Mouse (Mus musculus): ENCODE measurements at regions not wholly inside any gene's neighbourhood (a gene's known extent, or its start where the extent isn't known, plus 50 kb on each side); places are given as distances from the start of the nearest gene placed in this dataset.

DNA sequence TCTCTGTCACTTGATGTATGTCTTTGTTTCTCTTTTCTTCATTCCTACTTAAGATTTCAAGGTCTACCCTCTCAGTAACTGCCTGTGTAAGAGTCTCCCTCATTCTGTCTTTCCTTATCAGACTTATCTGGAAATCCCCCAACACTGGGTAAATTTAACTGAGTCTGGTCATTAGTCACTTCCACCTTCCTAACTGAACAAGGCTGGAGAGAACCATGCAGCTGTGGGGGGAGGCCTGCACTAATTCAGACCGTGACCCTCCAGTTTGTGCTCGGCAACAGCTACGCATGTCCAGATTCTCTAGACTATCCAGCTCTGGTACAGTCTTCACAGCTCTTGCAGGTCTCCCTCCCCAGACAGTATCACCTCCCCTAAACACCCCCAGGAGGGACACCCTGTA, 103.3 kb downstream of the Prox1 start:
- H3K27me3 ChIP-seq (ENCODE audit: insufficient read depth, low read length), result no peaks in the 10 kb centered on the region
- no peaks in the 10 kb centered on the region for H3K4me1 ChIP-seq (ENCODE audit: insufficient read depth, low read length)
- H3K9ac ChIP-seq (replicated peaks; ENCODE audit: low read length, poor library complexity, severe bottlenecking), result no peak overlapping the region
- H3K9me3 ChIP-seq (ENCODE audit: low read length), result no peaks in the 10 kb centered on the region
- TF ChIP-seq CTCF (IDR thresholded peaks at IDR 0.05), result no peak
- ATAC-seq (ENCODE audit: low FRiP score) (no peak), DNase-seq (ENCODE audit: low spot score) (no peak)
- WGBS, result 83% methylated on average over 3 of the region's 3 CpGs
- H3K27ac ChIP-seq (ENCODE audit: low read depth, low read length), result no peak overlapping the region
- H3K36me3 ChIP-seq (ENCODE audit: insufficient read depth, low read length), result no peaks in the 10 kb centered on the region
- H3K4me3 ChIP-seq (ENCODE audit: low read depth, low read length), result no peak overlapping the region
- no peak overlapping the region for H3K4me2 ChIP-seq (ENCODE audit: low read depth, low read length, poor library complexity, severe bottlenecking)

DNA sequence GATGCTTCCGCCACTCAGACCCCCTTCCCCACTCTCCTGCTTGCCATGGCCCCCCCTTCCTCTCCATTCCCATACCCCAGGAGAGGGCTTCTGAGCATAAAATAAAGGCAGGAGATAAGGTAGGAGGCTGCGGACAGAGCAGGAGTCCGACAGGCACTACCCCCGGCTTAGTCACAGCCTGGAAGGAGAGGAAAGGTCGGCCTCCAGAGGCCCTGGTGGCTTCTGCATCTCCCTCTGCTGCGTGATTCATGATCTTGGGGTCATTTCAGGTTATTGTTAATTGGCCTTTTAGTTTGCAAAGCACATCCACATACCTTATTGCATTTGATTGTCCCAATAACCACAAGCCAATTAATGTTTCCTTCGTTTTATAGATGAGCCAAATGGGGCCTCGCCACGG, 104.1 kb downstream of the Prox1 start:
- DNase-seq (ENCODE audit: low spot score) (no peak), ATAC-seq (ENCODE audit: low FRiP score) (no peak)
- Histone ChIP-seq H3K4me2 (ENCODE audit: low read depth, low read length, poor library complexity, severe bottlenecking) (no peak overlapping the region), H3K4me1 (ENCODE audit: insufficient read depth, low read length) (no peaks in the 10 kb centered on the region), H3K27me3 (ENCODE audit: insufficient read depth, low read length) (no peaks in the 10 kb centered on the region), H3K9ac (replicated peaks; ENCODE audit: low read length, poor library complexity, severe bottlenecking) (no peak overlapping the region), H3K4me3 (ENCODE audit: low read depth, low read length) (no peak overlapping the region), H3K36me3 (ENCODE audit: insufficient read depth, low read length) (no peaks in the 10 kb centered on the region), H3K9me3 (ENCODE audit: low read length) (no peaks in the 10 kb centered on the region), H3K27ac (ENCODE audit: low read depth, low read length) (no peak overlapping the region)
- WGBS, result 76% methylated on average over 9 of the region's 9 CpGs
- TF ChIP-seq CTCF (IDR thresholded peaks at IDR 0.05), result no peak

DNA sequence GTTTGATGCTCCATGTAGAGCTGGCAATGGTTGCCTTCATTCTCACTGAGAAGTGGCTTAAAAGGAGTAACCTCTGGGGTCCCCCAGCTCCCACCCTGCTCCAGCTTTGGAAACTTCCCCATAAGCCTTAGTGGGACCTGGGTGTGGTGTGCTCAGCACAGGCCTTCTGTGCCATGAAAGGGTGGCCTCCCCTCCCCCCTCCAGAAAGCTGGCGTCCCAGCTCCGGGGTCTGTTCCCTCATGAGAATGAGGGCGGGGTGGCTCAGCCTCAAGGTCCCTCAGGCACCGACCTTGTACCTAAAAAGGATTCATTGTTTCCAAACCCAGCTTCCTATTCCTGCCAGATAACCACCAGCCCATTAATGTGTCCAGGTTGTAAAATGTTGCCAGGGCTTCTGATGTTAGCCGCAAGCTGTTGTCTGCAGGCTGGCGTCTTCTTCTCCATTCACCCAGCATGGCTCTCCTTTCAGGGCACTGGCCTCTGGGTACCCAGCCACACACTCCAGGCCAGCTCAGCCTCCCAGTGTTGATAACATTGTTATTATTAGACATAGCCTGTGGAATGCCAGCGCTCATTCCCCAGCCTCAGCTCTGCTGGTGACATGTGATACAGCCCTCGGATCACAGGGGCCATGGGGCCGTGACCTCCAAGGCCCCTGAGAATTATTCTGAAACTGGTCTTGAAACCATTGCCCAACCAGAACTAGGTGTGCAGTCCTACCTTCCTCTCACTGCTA, 108.8 kb downstream of the Prox1 start:
- no peaks in the 10 kb centered on the region for H3K36me3 ChIP-seq (ENCODE audit: insufficient read depth, low read length)
- no peak overlapping the region for H3K4me2 ChIP-seq (ENCODE audit: low read depth, low read length, poor library complexity, severe bottlenecking)
- WGBS, result 74% methylated on average over 9 of the region's 9 CpGs
- H3K4me1 ChIP-seq (ENCODE audit: insufficient read depth, low read length), result no peaks in the 10 kb centered on the region
- H3K9ac ChIP-seq (replicated peaks; ENCODE audit: low read length, poor library complexity, severe bottlenecking), result no peak overlapping the region
- H3K4me3 ChIP-seq (ENCODE audit: low read depth, low read length), result no peak overlapping the region
- no peak for DNase-seq (ENCODE audit: low spot score)
- no peak for ATAC-seq (ENCODE audit: low FRiP score)
- no peaks in the 10 kb centered on the region for H3K27me3 ChIP-seq (ENCODE audit: insufficient read depth, low read length)
- TF ChIP-seq CTCF (IDR thresholded peaks at IDR 0.05), result no peak
- no peak overlapping the region for H3K27ac ChIP-seq (ENCODE audit: low read depth, low read length)
- H3K9me3 ChIP-seq (ENCODE audit: low read length), result no peaks in the 10 kb centered on the region

DNA sequence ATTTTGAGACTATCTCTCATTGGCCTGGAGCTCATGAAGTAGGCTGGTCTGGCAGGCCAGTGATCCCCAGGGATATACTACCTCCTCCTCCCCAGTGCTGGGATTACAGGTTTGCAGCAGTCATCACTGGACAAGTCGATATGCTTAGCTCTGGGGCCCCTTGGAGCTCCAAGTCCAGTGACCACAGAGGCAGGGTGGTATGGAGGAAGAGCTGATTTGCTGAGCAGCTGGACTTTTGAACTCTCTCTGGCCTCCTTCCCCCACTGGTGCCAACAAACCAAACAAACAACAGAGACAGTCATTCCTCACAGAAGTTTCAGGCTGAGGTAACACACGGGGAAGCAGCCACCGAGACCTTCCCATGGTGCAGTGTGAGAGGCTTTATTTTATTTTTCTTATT, 111.5 kb downstream of the Prox1 start:
- Histone ChIP-seq H3K9ac (replicated peaks; ENCODE audit: low read length, poor library complexity, severe bottlenecking) (no peak overlapping the region), H3K4me2 (ENCODE audit: low read depth, low read length, poor library complexity, severe bottlenecking) (no peak overlapping the region), H3K27ac (ENCODE audit: low read depth, low read length) (no peak overlapping the region), H3K27me3 (ENCODE audit: insufficient read depth, low read length) (no peaks in the 10 kb centered on the region), H3K4me3 (ENCODE audit: low read depth, low read length) (no peak overlapping the region), H3K9me3 (ENCODE audit: low read length) (no peaks in the 10 kb centered on the region), H3K36me3 (ENCODE audit: insufficient read depth, low read length) (no peaks in the 10 kb centered on the region), H3K4me1 (ENCODE audit: insufficient read depth, low read length) (no peaks in the 10 kb centered on the region)
- no peak for DNase-seq (ENCODE audit: low spot score)
- no peak for TF ChIP-seq CTCF (IDR thresholded peaks at IDR 0.05)
- WGBS, result 72% methylated on average over 3 of the region's 3 CpGs
- no peak for ATAC-seq (ENCODE audit: low FRiP score)

DNA sequence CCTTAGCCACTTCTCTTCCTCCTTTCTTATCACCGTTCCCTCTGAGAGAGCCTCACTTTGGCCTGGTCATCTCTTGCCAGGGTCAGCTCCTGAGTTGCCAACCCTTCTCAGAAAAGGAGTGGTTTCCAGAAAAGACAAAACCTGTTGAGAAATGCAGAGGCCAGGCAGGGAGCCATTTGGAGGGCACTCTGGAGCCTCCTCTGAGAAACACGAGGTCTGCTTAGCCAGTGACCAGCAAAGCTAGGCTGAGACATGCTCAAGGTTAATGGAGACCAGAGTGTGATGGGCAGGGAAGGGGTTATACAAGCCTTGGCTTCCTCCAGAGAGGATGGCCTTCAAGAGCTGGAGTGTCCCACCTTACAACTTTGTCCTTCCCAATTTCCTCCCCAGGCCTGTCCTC, 113.6 kb downstream of the Prox1 start:
- 87% methylated on average over 2 of the region's 2 CpGs for WGBS
- Histone ChIP-seq H3K27ac (ENCODE audit: low read depth, low read length) (no peak overlapping the region), H3K36me3 (ENCODE audit: insufficient read depth, low read length) (no peaks in the 10 kb centered on the region), H3K4me2 (ENCODE audit: low read depth, low read length, poor library complexity, severe bottlenecking) (no peak overlapping the region), H3K9me3 (ENCODE audit: low read length) (no peaks in the 10 kb centered on the region), H3K4me3 (ENCODE audit: low read depth, low read length) (no peak overlapping the region), H3K4me1 (ENCODE audit: insufficient read depth, low read length) (no peaks in the 10 kb centered on the region), H3K27me3 (ENCODE audit: insufficient read depth, low read length) (no peaks in the 10 kb centered on the region), H3K9ac (replicated peaks; ENCODE audit: low read length, poor library complexity, severe bottlenecking) (no peak overlapping the region)
- no peak for DNase-seq (ENCODE audit: low spot score)
- no peak for ATAC-seq (ENCODE audit: low FRiP score)
- no peak for TF ChIP-seq CTCF (IDR thresholded peaks at IDR 0.05)

DNA sequence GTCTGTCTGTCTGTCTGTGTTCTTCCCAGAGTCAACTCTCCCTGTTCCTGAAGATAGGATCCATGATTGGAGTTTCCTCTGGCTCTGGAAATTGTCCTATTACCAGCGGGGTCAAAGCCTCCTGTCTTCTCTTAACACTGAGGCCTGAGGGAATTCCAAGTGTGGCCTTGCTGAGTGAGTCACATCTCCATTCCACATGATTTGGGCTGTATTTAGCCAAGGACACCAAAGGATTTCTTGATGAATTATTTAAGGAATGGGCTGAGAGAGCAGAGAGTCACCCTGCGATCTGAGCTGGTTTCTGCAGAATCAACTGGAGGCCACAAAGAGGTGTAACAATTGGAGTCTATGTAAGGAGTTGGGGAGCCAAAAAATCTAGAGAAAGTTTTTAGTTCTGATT, 118.6 kb downstream of the Prox1 start:
- TF ChIP-seq CTCF (IDR thresholded peaks at IDR 0.05), result no peak
- no peaks in the 10 kb centered on the region for H3K4me1 ChIP-seq (ENCODE audit: insufficient read depth, low read length)
- no peak overlapping the region for H3K4me3 ChIP-seq (ENCODE audit: low read depth, low read length)
- no peaks in the 10 kb centered on the region for H3K27me3 ChIP-seq (ENCODE audit: insufficient read depth, low read length)
- H3K9ac ChIP-seq (replicated peaks; ENCODE audit: low read length, poor library complexity, severe bottlenecking), result no peak overlapping the region
- H3K9me3 ChIP-seq (ENCODE audit: low read length), result 0 out of 2 replicates have a peak, but pooled peaks cover 3% of the 10 kb centered on the region
- ATAC-seq (ENCODE audit: low FRiP score), result no peak
- 91% methylated on average over 2 of the region's 2 CpGs for WGBS
- no peak overlapping the region for H3K27ac ChIP-seq (ENCODE audit: low read depth, low read length)
- no peaks in the 10 kb centered on the region for H3K36me3 ChIP-seq (ENCODE audit: insufficient read depth, low read length)
- no peak overlapping the region for H3K4me2 ChIP-seq (ENCODE audit: low read depth, low read length, poor library complexity, severe bottlenecking)
- DNase-seq (ENCODE audit: low spot score), result no peak

All from midbrain, postnatal 0 days (tissue).